Mouse (Mus musculus): ENCODE measurements around the gene Fam129a.

The Fam129a gene

DNA sequence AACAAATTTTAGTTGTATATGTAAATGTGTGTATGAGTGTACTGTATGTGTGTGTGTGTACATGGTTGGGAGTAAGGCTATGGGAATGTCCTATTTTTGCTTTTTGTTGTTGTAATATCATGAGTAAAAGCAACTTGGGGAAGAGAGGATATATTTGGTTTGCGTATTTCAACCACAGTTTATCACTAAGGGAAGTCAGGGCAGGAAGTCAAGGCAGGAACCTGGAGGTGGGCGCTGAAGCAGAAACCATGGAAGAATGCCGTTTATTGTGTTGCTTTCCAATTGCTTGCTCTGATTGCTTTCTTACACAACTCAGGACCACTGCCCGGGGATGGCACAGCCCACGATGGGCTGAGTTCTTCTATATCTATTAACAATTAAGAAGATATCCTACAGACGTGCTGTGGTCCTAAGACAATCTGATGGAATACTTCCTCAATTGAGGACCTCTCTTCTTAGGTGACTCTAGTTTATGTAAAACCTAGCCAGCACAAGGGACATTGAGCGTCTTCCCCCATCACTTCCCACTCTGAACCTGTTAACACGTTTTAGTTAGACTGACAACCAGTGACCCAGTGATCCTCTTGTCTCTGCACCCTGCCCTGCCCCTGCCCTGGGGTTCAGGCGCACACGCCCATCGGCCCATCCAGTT lies 13.7 kb downstream of the Fam129a start:
- no peak for DNase-seq

DNA sequence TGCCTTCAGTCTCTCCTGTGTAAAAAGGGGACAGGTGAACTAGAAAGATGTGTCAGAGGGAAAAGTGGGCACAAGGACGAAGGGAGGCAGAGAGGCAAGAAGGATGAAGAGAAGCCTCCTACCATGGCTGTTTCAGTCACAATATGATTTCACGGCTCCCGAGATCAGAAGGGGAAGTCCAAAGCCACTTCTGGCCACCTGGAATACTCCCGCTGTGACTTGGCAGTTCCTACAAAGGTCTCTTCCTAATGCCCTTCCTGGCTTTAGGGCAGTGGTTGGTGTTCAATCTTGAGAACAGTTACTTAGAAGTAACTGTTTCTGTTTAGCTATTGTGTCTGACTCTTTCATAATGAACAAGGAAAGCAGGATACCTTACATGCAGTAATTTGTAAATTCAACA lies 14.7 kb downstream of the Fam129a start:
- no peak for DNase-seq

DNA sequence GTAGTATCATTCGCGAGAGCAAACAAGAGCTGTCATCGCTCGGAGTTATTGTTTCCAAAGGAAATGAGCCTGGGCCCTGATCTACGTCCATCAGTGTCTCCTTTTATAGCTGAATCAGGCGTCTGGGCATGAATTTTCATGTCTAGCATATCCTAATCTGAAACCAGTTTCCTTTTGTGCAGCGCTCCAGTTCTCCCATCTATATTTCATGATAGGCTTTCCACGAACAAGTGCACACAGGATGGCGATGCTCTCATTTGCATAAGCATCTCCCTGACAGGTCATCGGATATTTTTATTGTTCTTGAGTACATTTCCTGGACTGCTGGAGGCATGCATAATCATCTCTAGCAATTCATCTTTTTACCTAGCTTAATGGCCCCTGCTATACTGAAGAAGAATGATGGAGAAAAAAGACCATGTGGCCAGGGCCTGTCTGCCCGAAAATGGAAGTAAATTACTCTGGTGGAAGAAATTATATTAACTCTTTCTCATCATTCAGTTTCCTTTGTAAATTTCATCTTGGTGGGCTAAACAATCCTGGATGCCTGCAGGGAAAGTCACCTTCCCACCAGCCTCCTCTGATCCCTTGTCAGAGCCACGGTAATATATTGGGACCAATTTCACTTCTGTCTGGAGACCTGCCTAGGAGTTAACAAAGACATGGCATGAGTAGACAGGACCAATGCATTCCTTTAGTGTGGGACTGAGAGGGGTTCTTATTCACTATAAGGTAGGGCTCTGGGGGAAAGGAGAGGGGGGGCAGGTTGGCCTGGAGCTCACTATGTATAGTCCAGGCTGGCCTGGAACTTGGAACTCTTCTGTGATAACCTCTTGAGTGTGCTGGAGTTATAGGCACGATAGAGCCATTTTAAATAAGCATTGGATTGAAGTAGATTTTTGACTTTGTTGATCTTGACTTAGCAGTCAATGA lies 21.4 kb downstream of the Fam129a start:
- no peak for DNase-seq

DNA sequence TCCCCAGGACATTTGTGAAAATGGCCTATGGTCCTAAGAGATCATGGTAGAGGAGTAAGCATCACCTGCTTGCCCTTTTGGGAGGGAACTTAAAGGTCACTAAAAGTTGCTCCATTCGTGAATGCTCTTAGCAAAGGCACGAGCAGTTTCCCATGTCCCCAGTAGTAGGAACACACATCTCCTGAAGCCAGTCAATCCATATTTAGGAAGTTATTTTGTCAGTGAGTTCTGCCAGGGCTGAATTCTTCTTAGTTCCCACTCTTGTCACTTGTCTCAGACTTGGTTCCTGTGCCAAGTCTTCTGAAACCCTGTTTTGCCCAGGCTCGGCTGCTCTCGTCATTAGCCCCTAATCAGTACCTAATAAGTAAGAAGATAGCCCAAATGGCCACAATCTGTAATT lies 23.9 kb downstream of the Fam129a start:
- DNase-seq: no peak

DNA sequence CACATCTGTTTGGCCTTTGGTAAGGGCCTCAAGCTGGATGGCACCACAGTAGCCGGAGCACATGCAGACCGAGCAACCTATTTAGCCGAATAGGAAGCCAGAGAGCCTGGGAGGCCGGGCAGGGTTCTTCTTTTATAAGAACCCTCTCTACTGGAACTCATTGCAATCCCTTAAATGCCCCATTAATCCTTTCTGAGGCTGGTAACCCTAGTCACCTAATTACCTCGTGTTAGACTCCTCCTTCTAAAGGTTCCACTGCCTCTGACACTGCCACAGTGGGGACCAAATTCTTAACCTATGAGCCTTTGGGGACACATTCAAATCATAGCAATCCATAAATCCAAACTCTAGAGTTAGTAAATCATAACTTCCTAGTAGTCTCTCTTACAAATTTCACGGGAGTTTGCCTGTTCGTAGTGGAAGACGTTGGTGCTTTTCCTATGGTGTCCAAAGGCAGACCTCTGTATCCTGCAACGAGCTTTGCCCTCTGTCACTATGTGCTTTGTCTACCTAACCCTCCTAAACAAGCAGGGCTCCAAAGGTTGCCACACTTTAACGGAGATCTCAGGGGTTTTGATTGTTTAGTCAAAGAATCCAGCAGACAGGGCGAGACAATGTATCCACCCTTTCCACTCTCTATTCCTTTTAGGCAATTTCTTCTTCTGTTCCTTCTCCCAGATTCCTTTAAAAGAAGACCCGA lies 24.8 kb downstream of the Fam129a start:
- DNase-seq: no peak

DNA sequence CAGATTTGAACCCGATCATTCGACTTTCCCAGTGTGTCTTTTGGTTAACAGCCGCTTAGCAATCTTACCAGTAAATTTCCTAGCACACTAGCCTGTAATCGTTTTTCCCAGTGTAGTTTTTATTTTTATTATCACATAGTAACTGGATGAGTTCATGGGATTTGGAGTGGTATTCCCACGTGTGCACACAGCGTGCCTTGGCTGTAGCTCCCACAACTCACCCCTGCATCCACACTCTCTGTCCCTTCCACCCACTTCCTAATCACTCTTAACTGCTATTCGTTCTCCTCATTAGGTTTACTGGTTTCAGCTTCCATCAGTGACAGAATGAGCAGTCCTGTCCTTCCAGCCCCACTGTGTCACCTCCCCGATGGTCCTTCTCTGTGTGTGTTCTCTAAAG lies 25.6 kb downstream of the Fam129a start:
- DNase-seq: no peak

DNA sequence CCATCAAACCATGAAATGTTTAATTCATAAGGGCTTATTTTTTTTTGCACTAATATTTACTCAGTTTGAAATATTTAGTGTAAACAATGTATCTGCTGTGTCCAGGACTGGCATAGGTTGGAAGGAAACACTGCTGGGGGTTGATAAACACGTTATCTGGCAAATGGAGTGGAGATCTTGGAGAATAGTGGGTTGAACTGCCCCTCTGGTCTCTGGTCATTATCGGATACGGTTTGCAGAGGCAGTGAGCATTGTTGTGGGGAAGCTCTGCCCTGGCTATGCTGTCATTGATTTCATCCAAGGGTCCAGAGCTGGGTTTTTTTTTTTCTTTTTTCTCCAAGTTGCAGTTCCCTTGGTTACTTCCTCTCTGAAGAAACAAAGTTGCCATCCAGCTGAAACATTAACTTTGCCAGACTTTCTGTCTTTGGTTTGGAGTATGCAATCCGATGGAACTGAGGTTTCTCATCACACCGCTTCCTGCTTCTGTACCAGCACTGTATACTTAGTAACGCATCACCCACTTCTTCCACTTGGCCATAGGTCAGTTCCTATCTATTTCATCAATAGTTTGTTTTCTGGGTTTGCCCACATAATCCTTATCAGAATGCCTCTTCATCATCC lies 26.8 kb downstream of the Fam129a start:
- no peak for DNase-seq

DNA sequence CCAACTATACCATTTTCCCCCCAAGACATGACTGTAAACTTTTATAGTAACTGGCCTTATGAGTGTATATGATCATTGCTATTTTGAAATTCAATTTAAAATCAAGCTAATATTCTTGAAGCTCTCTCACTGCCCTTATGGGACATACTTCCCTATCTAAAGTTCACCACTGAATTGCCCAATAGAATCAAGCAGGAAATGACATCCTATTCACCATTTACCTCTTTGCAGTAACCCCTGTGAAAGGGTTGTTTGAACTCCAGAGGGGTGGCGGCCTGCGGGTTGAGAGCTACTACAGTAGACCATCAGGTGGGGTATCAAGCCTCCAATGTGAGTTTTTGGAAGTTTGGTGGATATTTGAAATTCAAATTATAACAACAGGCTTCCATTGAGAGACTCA lies 27.9 kb downstream of the Fam129a start:
- no peak for DNase-seq

DNA sequence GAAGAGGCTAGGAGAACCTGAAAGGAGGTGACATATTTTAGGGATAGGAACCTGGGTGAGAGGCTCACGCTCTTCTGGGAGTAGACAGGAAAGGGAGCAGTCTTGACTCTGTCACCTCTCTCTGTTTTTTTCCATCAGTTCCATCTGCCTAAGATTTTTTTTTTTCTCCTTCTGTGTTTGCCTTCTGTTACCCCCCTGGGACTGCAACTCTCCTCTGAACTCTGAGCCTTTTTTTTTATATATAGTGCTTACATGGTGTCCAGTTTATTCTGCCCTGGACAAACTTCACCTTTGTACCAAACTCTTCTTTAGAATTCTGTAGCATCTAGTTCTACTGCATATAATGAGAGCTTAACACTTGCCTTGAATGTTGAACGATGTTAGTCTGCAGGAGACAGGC lies 33.3 kb downstream of the Fam129a start:
- DNase-seq: no peak

DNA sequence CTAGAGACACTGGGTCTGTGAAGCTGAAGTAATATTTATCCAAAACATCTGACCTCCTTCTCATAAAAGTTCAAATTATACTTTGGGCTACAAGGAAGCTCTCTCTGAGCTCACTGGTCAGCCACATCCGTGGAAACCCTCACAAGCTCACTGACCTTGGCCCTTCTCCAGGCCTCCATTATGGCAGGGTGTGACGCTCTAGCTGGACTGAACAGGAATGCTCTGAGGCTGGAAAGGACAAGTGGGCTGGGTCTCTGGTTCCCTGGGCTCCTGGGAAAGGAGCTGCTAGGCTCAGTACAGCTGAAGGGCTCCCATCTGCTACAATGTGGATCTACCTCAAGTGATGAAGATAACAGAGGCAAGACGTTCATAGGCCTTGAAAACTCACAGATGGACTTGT lies 37.0 kb downstream of the Fam129a start:
- DNase-seq: peak; percentile 37 to 55

DNA sequence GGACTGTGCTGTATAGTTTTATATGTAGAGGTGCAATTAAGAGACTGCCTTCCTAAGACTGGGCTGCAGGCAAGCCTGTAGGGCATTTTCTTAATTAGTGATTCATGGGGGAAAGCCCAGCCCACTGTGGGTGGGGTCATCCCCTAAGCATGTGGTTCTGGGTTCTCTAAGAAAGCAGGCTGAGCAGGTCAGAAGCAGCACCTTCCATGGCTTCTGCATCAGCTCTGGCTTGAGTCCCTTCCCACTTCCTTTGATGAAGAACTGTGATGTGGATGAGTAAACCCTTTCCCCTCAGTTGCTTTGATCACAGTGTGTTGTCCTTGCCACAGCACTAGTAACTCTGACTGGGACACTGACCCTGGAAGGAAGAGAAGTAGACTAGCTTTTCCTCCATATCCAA lies 39.6 kb downstream of the Fam129a start:
- no peak for DNase-seq

DNA sequence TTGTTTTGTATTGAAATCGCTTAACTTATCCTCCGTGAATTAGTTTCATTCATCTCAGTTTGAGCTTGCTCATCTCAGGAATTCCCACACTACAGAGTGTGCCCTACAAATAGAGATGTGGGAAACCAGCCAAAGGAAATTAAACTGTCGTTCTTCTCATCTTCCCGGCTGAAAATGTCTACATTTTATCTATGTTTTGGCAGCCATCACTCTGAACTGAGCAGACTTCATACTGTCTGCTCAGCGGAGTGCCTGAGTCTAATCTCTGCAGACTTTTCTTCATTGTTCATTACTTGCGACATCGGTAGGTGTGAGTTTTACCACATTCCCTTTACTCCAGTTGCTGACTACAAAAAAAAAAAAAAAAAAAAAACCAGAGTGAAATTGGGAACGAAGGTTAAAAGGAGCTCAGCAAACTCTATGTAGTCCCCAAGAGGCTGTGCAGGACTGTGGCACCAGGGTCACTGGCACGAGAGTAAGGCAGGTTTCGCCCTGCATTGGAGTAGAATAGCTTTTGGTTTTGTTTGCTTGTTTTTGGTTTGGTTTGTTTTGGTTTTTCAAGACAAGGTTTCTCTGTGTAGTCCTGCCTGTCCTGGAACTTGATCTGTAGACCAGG lies 43.4 kb downstream of the Fam129a start:
- no peak for DNase-seq

DNA sequence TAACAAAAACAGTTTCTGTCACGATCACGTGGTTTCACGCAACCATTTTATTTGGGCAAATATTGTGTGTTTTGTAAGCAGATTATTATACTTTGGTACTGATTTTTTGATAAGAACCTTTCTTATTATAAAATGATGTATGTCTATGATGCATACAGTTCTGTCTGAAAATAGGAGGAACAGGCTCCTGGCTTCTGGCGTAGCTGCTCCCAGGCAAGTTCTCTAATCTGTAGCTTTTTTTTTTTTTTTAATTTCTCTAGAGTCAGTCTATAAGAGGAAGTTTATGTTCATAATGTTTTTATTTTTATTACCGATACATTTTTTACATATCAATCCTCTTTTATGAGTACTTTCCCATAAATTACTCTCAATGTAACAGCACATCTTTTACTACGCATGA lies 44.6 kb downstream of the Fam129a start:
- no peak for DNase-seq

DNA sequence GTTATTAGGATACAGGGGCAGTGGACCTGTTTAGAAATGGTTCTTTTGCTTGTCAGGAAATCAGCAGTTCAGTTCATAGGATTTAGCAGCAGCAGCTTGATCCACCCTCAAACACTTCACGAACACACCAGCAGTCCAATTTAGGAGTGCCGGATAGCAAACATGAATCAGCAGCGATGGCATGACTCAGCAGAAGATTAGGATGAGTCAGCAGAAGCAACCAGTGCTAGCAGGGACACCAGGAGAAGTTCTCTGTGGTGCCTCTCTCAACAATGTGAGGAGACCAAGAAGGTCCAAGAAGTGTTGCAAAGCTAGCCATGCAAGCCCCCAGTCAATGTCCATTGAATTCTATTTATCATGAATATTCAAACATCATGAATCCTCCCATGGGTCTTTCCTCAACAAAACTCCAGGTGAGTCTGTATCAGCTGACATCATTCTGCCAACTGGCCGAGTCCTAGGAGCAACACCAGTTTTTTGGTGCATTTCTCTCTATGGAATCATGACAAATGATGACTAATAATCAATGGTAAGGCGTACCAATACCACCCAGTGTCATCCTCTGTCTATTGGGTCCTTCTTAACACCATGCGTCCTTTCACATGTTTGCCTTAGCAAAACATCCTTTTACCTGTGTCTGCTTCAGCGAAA lies 45.7 kb downstream of the Fam129a start:
- no peak for DNase-seq

DNA sequence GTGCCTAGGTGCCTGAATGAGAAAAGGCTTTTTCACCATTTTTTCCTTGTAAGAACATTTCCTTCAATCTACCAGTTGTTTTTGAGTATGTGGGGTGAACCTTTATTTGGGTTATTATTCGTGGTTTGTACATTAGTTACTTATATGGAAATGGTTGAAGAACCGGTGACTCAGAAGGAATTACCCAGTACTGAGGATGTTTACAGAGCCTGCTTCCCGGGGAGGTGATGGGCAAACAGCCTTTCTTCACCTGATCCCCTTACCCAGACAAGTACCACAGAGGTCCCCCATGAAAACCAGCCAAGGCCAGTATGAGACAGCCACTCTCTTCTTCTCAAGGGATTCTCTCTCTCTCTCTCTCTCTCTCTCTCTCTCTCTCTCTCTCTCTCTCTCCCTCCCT lies 47.3 kb downstream of the Fam129a start:
- DNase-seq: no peak

DNA sequence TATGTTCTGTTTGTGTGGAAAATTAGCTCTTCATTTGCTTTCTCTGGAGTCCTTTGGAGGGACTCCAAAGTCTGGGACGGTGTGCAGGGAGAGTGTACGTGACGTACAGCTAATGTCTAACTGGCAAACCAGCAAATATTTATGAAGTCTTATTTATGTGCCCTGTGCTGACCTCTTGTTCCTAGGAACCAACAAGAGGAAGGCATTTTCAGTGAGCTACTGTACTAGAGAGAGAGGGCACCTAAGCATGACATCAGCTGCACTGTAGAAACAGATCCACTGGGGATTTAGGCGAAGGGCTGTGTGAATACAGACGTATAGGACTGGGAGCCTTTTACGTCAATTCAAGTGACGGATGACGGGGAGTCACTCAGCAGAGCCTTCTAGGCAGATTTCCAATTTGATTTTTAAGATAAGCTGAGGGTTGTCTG lies 48.3 kb downstream of the Fam129a start:
- no peak for DNase-seq

DNA sequence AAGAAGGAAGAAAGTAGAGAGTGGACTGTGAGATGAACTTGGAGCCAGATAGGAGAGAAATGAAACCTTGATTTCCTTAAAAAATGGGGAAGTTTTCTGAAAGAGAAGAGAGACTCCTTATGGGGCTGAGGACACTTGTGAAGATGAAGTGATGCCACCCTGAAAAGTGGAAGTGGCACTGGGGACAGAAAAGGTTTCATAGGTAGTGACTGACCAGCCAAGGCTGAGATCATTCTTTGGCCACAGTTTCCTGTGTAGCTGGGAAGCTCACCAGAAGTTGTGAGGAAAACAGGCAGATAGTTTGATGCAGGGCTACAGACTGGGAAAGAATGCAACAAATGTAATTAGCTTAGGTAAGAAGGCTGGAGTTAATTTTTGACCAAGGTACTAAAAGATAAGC lies 49.7 kb downstream of the Fam129a start:
- DNase-seq: peak; percentile 33 to 34

DNA sequence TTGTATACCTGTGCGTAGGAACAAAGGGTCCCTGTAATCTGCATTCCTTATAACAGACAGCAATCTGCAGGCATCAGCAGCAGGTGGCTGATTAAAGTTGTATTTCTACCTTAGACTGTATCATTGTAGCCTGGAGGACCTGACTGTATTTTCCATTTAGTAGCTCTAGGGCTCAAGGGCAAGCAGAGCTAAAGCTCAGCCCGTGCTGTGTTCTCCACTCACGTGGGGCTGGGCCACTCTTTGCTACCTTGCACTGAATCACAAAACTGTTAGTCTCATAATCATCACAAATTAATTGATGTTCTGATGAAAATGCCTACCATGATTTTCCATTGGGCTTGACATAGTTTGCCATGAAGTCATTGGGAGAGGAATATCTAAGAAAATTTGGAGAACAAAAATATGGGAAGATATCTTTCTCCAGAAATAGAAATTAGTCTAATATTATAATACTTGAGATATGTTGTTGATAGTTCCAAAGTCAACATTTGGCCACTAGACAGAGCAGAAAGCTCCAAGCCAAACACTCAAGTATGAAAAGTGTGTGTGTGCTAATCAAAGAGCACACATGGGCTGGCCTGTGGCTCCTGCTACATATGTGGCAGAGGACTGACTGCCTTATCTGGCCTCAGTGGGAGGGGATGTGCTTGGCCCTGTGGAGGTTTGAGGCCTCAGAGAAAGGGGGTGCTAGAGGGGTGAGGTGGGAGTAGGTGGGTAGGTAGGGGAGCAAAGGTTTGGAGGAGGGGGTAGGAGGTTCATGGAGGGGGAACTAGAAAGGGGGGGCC lies 53.6 kb downstream of the Fam129a start:
- peak; percentile 30 to 61 for DNase-seq

DNA sequence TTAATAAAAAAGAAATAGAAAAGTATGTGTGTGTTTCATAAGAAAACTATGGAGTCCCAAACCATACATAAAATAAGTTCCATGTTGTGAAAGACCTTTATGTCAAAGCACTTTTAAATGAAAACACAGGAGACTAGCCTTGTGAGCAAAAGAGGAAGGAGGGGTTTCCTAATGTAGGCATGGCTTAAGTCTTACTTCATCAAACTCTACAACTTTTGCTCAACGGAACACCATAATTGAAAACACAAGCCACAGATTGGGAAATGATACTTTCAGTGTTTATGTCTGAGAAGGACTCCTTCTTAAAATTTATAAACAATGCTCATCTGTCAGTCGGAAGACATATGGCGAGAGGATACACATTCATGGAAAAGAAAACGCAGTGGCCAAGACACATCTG lies 54.3 kb downstream of the Fam129a start:
- DNase-seq: no peak

DNA sequence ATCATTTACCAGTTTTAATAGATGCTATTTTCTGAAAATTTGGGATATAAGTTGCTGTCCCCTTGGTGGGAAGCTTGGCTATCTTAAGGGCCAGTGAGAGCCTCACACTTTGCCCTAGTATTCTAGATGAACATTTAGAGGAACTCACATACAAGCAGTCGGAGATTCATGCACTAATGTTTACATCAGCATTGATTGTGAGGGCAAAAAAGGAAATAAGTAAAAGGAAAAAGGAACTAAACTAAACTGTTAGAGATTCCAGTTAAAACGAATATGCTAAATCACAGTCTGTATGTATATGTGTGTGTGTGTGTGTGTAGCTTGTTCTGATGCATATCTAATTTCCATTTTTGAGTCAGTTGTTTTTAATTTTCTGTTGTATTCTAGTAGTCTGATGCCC lies 54.7 kb downstream of the Fam129a start:
- DNase-seq: no peak

DNA sequence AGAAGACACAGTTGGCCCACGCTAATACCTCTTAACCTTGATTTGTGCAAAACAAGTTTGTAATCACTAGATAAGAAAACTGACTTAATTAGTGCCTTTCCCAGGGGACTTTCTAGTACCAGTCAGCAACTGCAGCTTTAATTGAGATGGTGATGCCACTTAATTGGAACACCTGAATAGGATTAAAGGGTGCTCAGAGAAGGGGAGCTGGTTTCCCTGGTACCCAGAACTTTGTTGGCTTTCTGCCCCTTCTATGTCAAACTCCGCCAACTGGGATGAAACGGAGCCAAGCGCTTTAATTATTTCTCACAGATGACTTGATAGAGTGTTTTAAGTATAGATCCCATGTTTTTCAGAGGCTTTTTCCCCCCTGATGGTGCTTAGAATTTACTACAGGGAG lies 55.6 kb downstream of the Fam129a start:
- no peak for DNase-seq

Measured in lung, adult 18-20 months (tissue).